Mouse (Mus musculus) lung, embryonic 15.5 days (tissue): Measurements from ENCODE around the gene Polr2a. TPM values are rescaled to one million over a fixed set of nuclear protein-coding genes. Genes with fewer than 3 reads are reported as not detected.

Source experiments
- ATAC-seq: fragments of 200-750 bp; cut with Nextera tagmentation; 2 replicates; pipeline ENCODE4 v1.8.0; 2017; ENCODE audit warnings: moderate number of reproducible peaks, borderline replicate concordance; ENCODE audit not compliant: low FRiP score, low TSS enrichment; ENCODE audit errors: extremely low read depth
- H3K27ac ChIP-seq: fragments of 300-500 bp; sonication (generic); 2 replicates; pipeline ENCODE4 v1.5.1; 2015; ENCODE audit warnings: moderate library complexity, mild to moderate bottlenecking, inconsistent platforms
- H3K27me3 ChIP-seq: fragments of 300-500 bp; sonication (generic); 2 replicates; pipeline ENCODE4 v1.6.1; 2015; ENCODE audit warnings: inconsistent platforms
- H3K36me3 ChIP-seq: fragments of 300-500 bp; sonication (generic); 2 replicates; pipeline ENCODE4 v1.6.1; 2015; ENCODE audit warnings: inconsistent platforms
- H3K4me1 ChIP-seq: fragments of 300-500 bp; sonication (generic); 2 replicates; pipeline ENCODE4 v1.6.1; 2015; ENCODE audit warnings: inconsistent platforms
- H3K4me2 ChIP-seq: fragments of 300-500 bp; sonication (generic); 2 replicates; pipeline ENCODE4 v1.6.1; 2015; ENCODE audit warnings: inconsistent platforms, mild to moderate bottlenecking, moderate library complexity
- H3K4me3 ChIP-seq: fragments of 300-500 bp; sonication (generic); 2 replicates; pipeline ENCODE4 v1.5.1; 2015; ENCODE audit warnings: mild to moderate bottlenecking, inconsistent platforms
- H3K9ac ChIP-seq: fragments of 300-500 bp; sonication (generic); 2 replicates; pipeline ENCODE4 v1.6.1; 2015; ENCODE audit warnings: inconsistent platforms
- H3K9me3 ChIP-seq: fragments of 300-500 bp; sonication (generic); 2 replicates; pipeline ENCODE4 v1.6.1; 2016; ENCODE audit warnings: inconsistent platforms
- WGBS: fragments of 180-500 bp; shearing (Covaris S2); methylation state at CpG from one replicate; pipeline ENCODE4 v1.1.7; 2015; 5-methylcytosine and 5-hydroxymethylcytosine counted together
- polyA plus RNA-seq: library from polyadenylated mRNA; unstranded; fragments of >200 nt; fragmentation: Nextera tagmentation; extraction: Ambion mirVana; gene quantifications from 2 replicates; pipeline ENCODE4 v1.2.1, GENCODE M21; 2015

Polr2a gene
- polyA plus RNA-seq, 1 experiment from 2014 or later: 31.6 TPM

GRCm38 (mm10) chr11:69778985-69779384 is 20.5 kb upstream of the Polr2a start:
- no peak overlapping the region for H3K9ac ChIP-seq
- H3K4me3 ChIP-seq: no peak overlapping the region
- no peak overlapping the region for H3K4me2 ChIP-seq
- no peaks in the 10 kb centered on the region for H3K27me3 ChIP-seq
- WGBS: 34% methylated on average over 7 of the region's 7 CpGs
- no peak for ATAC-seq
- peaks cover 19% of the 10 kb centered on the region for H3K4me1 ChIP-seq
- peaks cover 3% of the 10 kb centered on the region; the same call in 1 of the 2 replicates for H3K36me3 ChIP-seq
- H3K9me3 ChIP-seq: no peaks in the 10 kb centered on the region
- H3K27ac ChIP-seq: no peak overlapping the region

- H3K27me3 ChIP-seq: no peaks in the 10 kb centered on the region
- no peak overlapping the region for H3K4me2 ChIP-seq
- H3K4me3 ChIP-seq: no peak overlapping the region
- H3K9ac ChIP-seq: no peak overlapping the region
- no peak overlapping the region for H3K27ac ChIP-seq
- WGBS: 60% methylated on average over 23 of the region's 23 CpGs
- no peak for ATAC-seq
- peaks cover 3% of the 10 kb centered on the region; the same call in 1 of the 2 replicates for H3K36me3 ChIP-seq
- no peaks in the 10 kb centered on the region for H3K9me3 ChIP-seq
- H3K4me1 ChIP-seq: peaks cover 19% of the 10 kb centered on the region
Measured at GRCm38 (mm10) chr11:69778258-69778982, 20.0 kb upstream of the Polr2a start.

- H3K4me2 ChIP-seq: no peak overlapping the region; the same call in 1 of the 2 replicates
- WGBS: 61% methylated on average over 24 of the region's 26 CpGs
- H3K9ac ChIP-seq: no peak overlapping the region
- peaks cover 3% of the 10 kb centered on the region; the same call in 1 of the 2 replicates for H3K36me3 ChIP-seq
- H3K4me1 ChIP-seq: peaks cover 19% of the 10 kb centered on the region
- no peaks in the 10 kb centered on the region for H3K9me3 ChIP-seq
- H3K4me3 ChIP-seq: no peak overlapping the region
- ATAC-seq: no peak
- no peaks in the 10 kb centered on the region for H3K27me3 ChIP-seq
- no peak overlapping the region for H3K27ac ChIP-seq
Measured at GRCm38 (mm10) chr11:69777504-69778257, 19.2 kb upstream of the Polr2a start.

- Histone ChIP-seq H3K9ac (no peak overlapping the region), H3K4me1 (peaks cover 19% of the 10 kb centered on the region), H3K36me3 (peaks cover 3% of the 10 kb centered on the region; the same call in 1 of the 2 replicates), H3K27me3 (no peaks in the 10 kb centered on the region), H3K27ac (no peak overlapping the region), H3K4me2 (no peak overlapping the region), H3K9me3 (no peaks in the 10 kb centered on the region), H3K4me3 (no peak overlapping the region)
- no peak for ATAC-seq
- WGBS: 80% methylated on average over 20 of the region's 20 CpGs
Measured at GRCm38 (mm10) chr11:69776488-69776887, 18.1 kb upstream of the Polr2a start.

- H3K36me3 ChIP-seq: peaks cover 3% of the 10 kb centered on the region; the same call in 1 of the 2 replicates
- no peak overlapping the region for H3K9ac ChIP-seq
- 58% methylated on average over 10 of the region's 10 CpGs for WGBS
- H3K4me2 ChIP-seq: no peak overlapping the region
- ATAC-seq: no peak
- H3K27ac ChIP-seq: no peak overlapping the region
- no peak overlapping the region for H3K4me3 ChIP-seq
- peaks cover 19% of the 10 kb centered on the region for H3K4me1 ChIP-seq
- H3K27me3 ChIP-seq: no peaks in the 10 kb centered on the region
- H3K9me3 ChIP-seq: no peaks in the 10 kb centered on the region
Measured at GRCm38 (mm10) chr11:69775716-69776115, 17.3 kb upstream of the Polr2a start.

GRCm38 (mm10) chr11:69774961-69775360 is 16.5 kb upstream of the Polr2a start:
- WGBS: 59% methylated on average over 5 of the region's 5 CpGs

GRCm38 (mm10) chr11:69767625-69767909 is 9.1 kb upstream of the Polr2a start:
- H3K27me3 ChIP-seq: no peaks in the 10 kb centered on the region
- WGBS: 45% methylated on average over 4 of the region's 4 CpGs
- H3K9me3 ChIP-seq: no peaks in the 10 kb centered on the region
- no peaks in the 10 kb centered on the region for H3K36me3 ChIP-seq
- H3K9ac ChIP-seq: no peak overlapping the region
- peak overlapping the region; percentile 86; the same call in 1 of the 2 replicates for H3K4me3 ChIP-seq
- peaks cover 22% of the 10 kb centered on the region for H3K4me1 ChIP-seq
- no peak overlapping the region for H3K27ac ChIP-seq
- H3K4me2 ChIP-seq: peak overlapping the region; percentile 60
- ATAC-seq: no peak

More at GRCm38 (mm10) chr11:69774961-69775360, 16.5 kb upstream of the Polr2a start:
- Histone ChIP-seq H3K9ac (no peak overlapping the region), H3K4me1 (peaks cover 19% of the 10 kb centered on the region), H3K4me3 (no peak overlapping the region), H3K36me3 (peaks cover 3% of the 10 kb centered on the region; the same call in 1 of the 2 replicates), H3K27me3 (no peaks in the 10 kb centered on the region), H3K27ac (no peak overlapping the region), H3K4me2 (no peak overlapping the region), H3K9me3 (no peaks in the 10 kb centered on the region)
- ATAC-seq: no peak

- Histone ChIP-seq H3K36me3 (no peaks in the 10 kb centered on the region), H3K9me3 (no peaks in the 10 kb centered on the region), H3K4me3 (peak overlapping the region; percentile 86), H3K4me2 (peak overlapping the region; percentile 60), H3K27me3 (no peaks in the 10 kb centered on the region), H3K27ac (no peak overlapping the region), H3K9ac (peak overlapping the region; percentile 94), H3K4me1 (peaks cover 22% of the 10 kb centered on the region)
- ATAC-seq: no peak
- 41% methylated on average over 13 of the region's 13 CpGs for WGBS
Measured at GRCm38 (mm10) chr11:69766872-69767624, 8.6 kb upstream of the Polr2a start.

- ATAC-seq: peak; percentile 78
- Histone ChIP-seq H3K9ac (peak overlapping the region; percentile 94), H3K4me1 (peaks cover 22% of the 10 kb centered on the region), H3K36me3 (no peaks in the 10 kb centered on the region), H3K9me3 (no peaks in the 10 kb centered on the region), H3K4me2 (peak overlapping the region; percentile 60), H3K27ac (peak overlapping the region; percentile 93), H3K27me3 (no peaks in the 10 kb centered on the region), H3K4me3 (peak overlapping the region; percentile 86)
- WGBS: under 1% methylated on average over 37 of the region's 37 CpGs
Measured at GRCm38 (mm10) chr11:69766126-69766609, 7.7 kb upstream of the Polr2a start.

- 20% methylated on average over 35 of the region's 55 CpGs for WGBS
Measured at GRCm38 (mm10) chr11:69765221-69766125, 7.0 kb upstream of the Polr2a start, which contains the start of gene Zbtb4. Gene Zbtb4 (plus strand): TSS chr11:69765912.

GRCm38 (mm10) chr11:69763551-69763950 is 5.1 kb upstream of the Polr2a start:
- H3K9ac ChIP-seq: no peak overlapping the region
- H3K4me3 ChIP-seq: no peak overlapping the region
- H3K9me3 ChIP-seq: no peaks in the 10 kb centered on the region
- H3K36me3 ChIP-seq: no peaks in the 10 kb centered on the region
- WGBS: 68% methylated on average over 7 of the region's 7 CpGs
- ATAC-seq: no peak
- no peaks in the 10 kb centered on the region for H3K27me3 ChIP-seq
- no peak overlapping the region for H3K27ac ChIP-seq
- no peak overlapping the region for H3K4me2 ChIP-seq
- H3K4me1 ChIP-seq: peaks cover 36% of the 10 kb centered on the region

More at GRCm38 (mm10) chr11:69765221-69766125, 7.0 kb upstream of the Polr2a start, which contains the start of gene Zbtb4:
- H3K9me3 ChIP-seq: no peaks in the 10 kb centered on the region
- peak; percentile 66 for ATAC-seq
- H3K27ac ChIP-seq: peak within 1 kb of the TSS; percentile 93
- H3K4me3 ChIP-seq: peak within 1 kb of the TSS; percentile 86
- no peaks in the 10 kb centered on the region for H3K27me3 ChIP-seq
- H3K4me2 ChIP-seq: peak within 1 kb of the TSS; percentile 60
- no peaks in the 10 kb centered on the region for H3K36me3 ChIP-seq
- H3K9ac ChIP-seq: peak within 1 kb of the TSS; percentile 94
- H3K4me1 ChIP-seq: peaks cover 25% of the 10 kb centered on the region
